Mouse (Mus musculus) lung, adult 2 months (tissue): ENCODE measurements around the gene Eif4e. TPM values are rescaled to one million over a fixed set of nuclear protein-coding genes. Genes with fewer than 3 reads are reported as not detected.
"Not testable (repeated sequence)": the region's sequence is repeated elsewhere in the genome, so short reads cannot be mapped to it uniquely, and the experiment has no call there.

ENCODE experiments used
- DNase-seq: peaks from one replicate; pipeline ENCODE4 v3.0.0; 2022
- H3K4me1 ChIP-seq: fragments of 200-500 bp; 2 replicates; pipeline ENCODE4 v1.6.1; 2011; ENCODE audit warnings: low read length; ENCODE audit not compliant: control insufficient read depth, insufficient read depth
- H3K4me3 ChIP-seq: fragments of 200-500 bp; replicated peaks from 2 replicates; pipeline ENCODE3; 2011; ENCODE audit warnings: low read depth, mild to moderate bottlenecking, control low read depth, low read length; ENCODE audit errors: extremely low read depth
- CTCF ChIP-seq: fragments of 200-500 bp; IDR thresholded peaks from 2 replicates; pipeline ENCODE4 v1.5.1; 2011; ENCODE audit warnings: mild to moderate bottlenecking, low read length, control low read depth; ENCODE audit not compliant: insufficient read depth
- POLR2A ChIP-seq: fragments of 200-500 bp; IDR thresholded peaks from 2 replicates; pipeline ENCODE4 v1.6.1; 2011; ENCODE audit warnings: low read depth, mild to moderate bottlenecking, control low read depth, low read length, borderline replicate concordance; ENCODE audit errors: extremely low read depth
- WGBS: fragments of 180-500 bp; shearing (Covaris S2); methylation state at CpG from one replicate; pipeline ENCODE4 v1.1.7; 2018; 5-methylcytosine and 5-hydroxymethylcytosine counted together
- polyA plus RNA-seq: library from polyadenylated mRNA; depleted of rRNA; stranded (reverse); fragments of >200 nt; gene quantifications from 2 replicates; pipeline ENCODE4 v1.2.3, GENCODE M21; 2012

The Eif4e gene
- polyA plus RNA-seq, 1 experiment, result 23.2 TPM

GRCm38 (mm10) chr3:138531479-138532181, 5.7 kb downstream of the Eif4e start:
- DNase-seq, result no peak
- Histone ChIP-seq H3K4me1 (peaks cover 9% of the 10 kb centered on the region), H3K4me3 (peak overlapping the region; percentile 5)
- 32% methylated on average over 12 of the region's 12 CpGs for WGBS
- no peak for TF ChIP-seq CTCF
- no peak for TF ChIP-seq POLR2A

DNA sequence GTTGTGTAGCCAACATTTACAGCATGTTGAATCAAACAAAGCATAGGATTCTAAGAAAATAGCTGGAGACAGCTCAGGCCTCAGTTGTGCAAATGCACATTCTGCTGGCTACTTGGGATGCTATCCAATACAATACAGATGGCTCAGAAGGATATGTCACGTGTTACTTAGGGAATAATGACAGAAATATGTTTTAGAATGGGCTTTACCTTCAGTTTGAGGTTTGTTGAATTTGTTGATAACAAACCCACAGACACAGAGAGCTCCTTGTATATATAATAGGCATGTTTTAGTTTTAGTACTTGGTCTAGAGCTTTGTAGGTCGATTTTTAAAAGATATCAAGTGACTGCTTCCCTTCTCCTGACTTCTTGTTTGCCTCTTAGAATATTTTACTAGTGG, 6.8 kb downstream of the Eif4e start:
- TF ChIP-seq POLR2A (no peak), CTCF (no peak)

DNA sequence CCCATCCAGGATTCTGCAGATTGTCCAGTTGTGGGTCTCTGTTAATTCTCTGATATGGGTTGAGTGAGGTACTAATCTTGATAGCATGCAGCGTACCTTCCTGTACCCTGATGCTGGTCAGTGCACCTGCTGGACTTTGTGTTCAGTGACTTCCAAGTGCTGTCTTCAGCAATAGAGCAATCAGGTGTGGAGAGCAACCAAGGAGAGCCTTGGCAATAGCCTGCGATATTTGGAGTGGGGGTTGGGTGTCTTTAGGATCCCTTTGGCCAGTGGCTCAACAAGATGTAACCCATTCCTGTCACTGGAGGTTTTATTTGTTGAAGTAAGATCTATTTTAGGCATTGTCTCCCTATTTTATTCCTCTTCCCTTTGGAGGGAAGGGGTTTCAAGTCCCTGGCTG, 10.1 kb downstream of the Eif4e start:
- no peak for TF ChIP-seq POLR2A
- TF ChIP-seq CTCF, result no peak
- WGBS, result 82% methylated on average over 2 of the region's 2 CpGs
- DNase-seq, result no peak

More for the DNA sequence above, 6.8 kb downstream of the Eif4e start:
- Histone ChIP-seq H3K4me1 (peaks cover 9% of the 10 kb centered on the region), H3K4me3 (no peak overlapping the region)
- 39% methylated on average over 2 of the region's 2 CpGs for WGBS
- no peak for DNase-seq

GRCm38 (mm10) chr3:138542621-138543020, 16.6 kb downstream of the Eif4e start:
- WGBS, result 50% methylated on average over 3 of the region's 3 CpGs
- Histone ChIP-seq H3K4me3 (no peak overlapping the region), H3K4me1 (no peaks in the 10 kb centered on the region; the same call in none of the 2 replicates)
- TF ChIP-seq CTCF (no peak), POLR2A (no peak)
- no peak for DNase-seq

More for the DNA sequence above, 10.1 kb downstream of the Eif4e start:
- Histone ChIP-seq H3K4me1 (peaks cover 7% of the 10 kb centered on the region), H3K4me3 (no peak overlapping the region)

GRCm38 (mm10) chr3:138544117-138544516, 18.1 kb downstream of the Eif4e start:
- Histone ChIP-seq H3K4me3 (no peak overlapping the region), H3K4me1 (no peaks in the 10 kb centered on the region; the same call in none of the 2 replicates)
- no peak for TF ChIP-seq CTCF
- no peak for TF ChIP-seq POLR2A
- WGBS, result 80% methylated on average over 4 of the region's 4 CpGs
- no peak for DNase-seq

- WGBS, result 80% methylated on average over 2 of the region's 2 CpGs
- no peaks in the 10 kb centered on the region; the same call in none of the 2 replicates for H3K4me1 ChIP-seq
- H3K4me3 ChIP-seq, result no peak overlapping the region
- no peak for TF ChIP-seq CTCF
- no peak for TF ChIP-seq POLR2A
- DNase-seq, result no peak
Observed at GRCm38 (mm10) chr3:138546678-138547077, 20.7 kb downstream of the Eif4e start.

- no peaks in the 10 kb centered on the region; the same call in 1 of the 2 replicates for H3K4me1 ChIP-seq
- TF ChIP-seq CTCF (no peak), POLR2A (no peak)
- 43% methylated on average over 4 of the region's 4 CpGs for WGBS
- H3K4me3 ChIP-seq, result no peak overlapping the region
- DNase-seq, result no peak
Observed at GRCm38 (mm10) chr3:138549045-138549444, 23.1 kb downstream of the Eif4e start.

- H3K4me1 ChIP-seq, result no peaks in the 10 kb centered on the region; the same call in 1 of the 2 replicates
- no peak overlapping the region for H3K4me3 ChIP-seq
- TF ChIP-seq CTCF, result no peak
- no peak for TF ChIP-seq POLR2A
- DNase-seq, result no peak
- WGBS, result 81% methylated on average over 19 of the region's 19 CpGs
Observed at GRCm38 (mm10) chr3:138550336-138551123, 24.6 kb downstream of the Eif4e start.

- WGBS, result 91% methylated on average over 8 of the region's 8 CpGs
- H3K4me1 ChIP-seq, DNase-seq, H3K4me3 ChIP-seq: not testable (repeated sequence)
Observed at GRCm38 (mm10) chr3:138555279-138555678, 29.3 kb downstream of the Eif4e start.

DNA sequence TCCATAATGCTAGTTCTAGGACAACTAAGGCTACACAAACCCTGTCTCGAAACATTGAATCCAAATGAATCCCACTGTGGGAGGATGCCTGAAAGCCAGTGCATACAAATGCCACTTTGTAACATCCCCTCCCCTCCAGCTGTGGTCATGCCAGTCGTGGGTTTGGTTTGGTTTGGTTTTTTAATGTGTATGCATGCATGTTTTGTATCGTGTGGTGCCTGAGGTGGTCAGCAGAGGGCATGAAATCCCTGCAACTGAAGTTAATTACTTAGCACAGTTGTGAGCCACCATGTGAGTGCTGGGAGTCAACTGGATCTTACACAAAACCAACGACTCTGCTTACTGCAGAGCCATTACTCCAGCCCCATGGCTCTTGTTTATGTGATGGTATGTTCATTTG, 32.5 kb downstream of the Eif4e start:
- Histone ChIP-seq H3K4me3 (no peak overlapping the region), H3K4me1 (no peaks in the 10 kb centered on the region)
- WGBS, result 55% methylated on average over 4 of the region's 4 CpGs
- no peak for DNase-seq
- TF ChIP-seq CTCF (no peak), POLR2A (no peak)
